In genomic region chrX:157051629-157052315, GRCm38 (mm10) we compare ENCODE assay signal across 15 mouse cellular contexts.
DNase-seq lines count a peak whose midpoint lies in the region; ATAC-seq and TF ChIP-seq lines count a peak whose summit lies in the region.
"Had no signal": no experiment of that assay in that cellular context is flagged by ENCODE, and none has a peak within 500 bp of the region (broad histone marks: within the 10 kb centered on the region; RNA-seq: fewer than 3 reads in every experiment).

No protein-coding gene starts in this region.

- H3K4me2 ChIP-seq in neural tube, embryonic 12.5 days (replicated peaks), result no peak overlapping the region
- H3K4me2 ChIP-seq in neural tube, embryonic 15.5 days, result no peak overlapping the region
- H3K4me2 ChIP-seq in forebrain, embryonic 16.5 days (ENCODE audit: low read length), result no peak overlapping the region
- H3K4me2 ChIP-seq: embryonic facial prominence, embryonic 15.5 days; limb, embryonic 13.5 days had no signal

- WGBS in neural tube, embryonic 12.5 days, result 31% methylated on average over 2 of the region's 2 CpGs
- WGBS in neural tube, embryonic 15.5 days, result 37% methylated on average over 2 of the region's 2 CpGs
- whole genome bisulfite sequencing in forebrain, embryonic 16.5 days, result 20% methylated on average over 2 of the region's 2 CpGs

- no peak overlapping the region for H3K4me3 ChIP-seq in neural tube, embryonic 12.5 days
- H3K4me3 ChIP-seq in neural tube, embryonic 15.5 days (replicated peaks), result no peak overlapping the region
- no peak overlapping the region for H3K4me3 ChIP-seq in forebrain, embryonic 16.5 days (replicated peaks; ENCODE audit: low read length)
- H3K4me3 ChIP-seq in left cerebral cortex, adult 2 months, result no peak overlapping the region
- H3K4me3 ChIP-seq: embryonic facial prominence, embryonic 15.5 days; heart, embryonic 10.5 days; limb, embryonic 13.5 days had no signal

- H3K9ac ChIP-seq in neural tube, embryonic 12.5 days, result no peak overlapping the region
- H3K9ac ChIP-seq in neural tube, embryonic 15.5 days (replicated peaks), result no peak overlapping the region
- H3K9ac ChIP-seq in forebrain, embryonic 16.5 days (replicated peaks; ENCODE audit: low read depth, low read length), result no peak overlapping the region
- H3K9ac ChIP-seq: embryonic facial prominence, embryonic 15.5 days; limb, embryonic 13.5 days had no signal

- H3K27me3 ChIP-seq in neural tube, embryonic 12.5 days (replicated peaks), result no peaks in the 10 kb centered on the region
- no peaks in the 10 kb centered on the region for H3K27me3 ChIP-seq in neural tube, embryonic 15.5 days (replicated peaks)
- no peaks in the 10 kb centered on the region for H3K27me3 ChIP-seq in forebrain, embryonic 16.5 days (replicated peaks; ENCODE audit: control insufficient read depth, insufficient read depth, low read length)
- H3K27me3 ChIP-seq: embryonic facial prominence, embryonic 15.5 days; limb, embryonic 13.5 days had no signal

- peak; percentile 0 for DNase-seq in mesoderm, embryonic 11.5 days (ENCODE audit: low read depth, low spot score)
- peak; percentile 72 for DNase-seq in retina, postnatal 1 day
- DNase-seq in heart, adult 8-10 months (ENCODE audit: low spot score), result no peak
- no peak for DNase-seq in left cerebral cortex, adult 2 months (ENCODE audit: extremely low spot score in 1 of 2, low spot score in 2 of 2)
- DNase-seq in left cerebral cortex, postnatal 36 days (ENCODE audit: low spot score in 2 of 2), result no peak
- DNase-seq: cerebellum, adult 8-10 months; lung, adult 18-20 months had no signal

- H3K36me3 ChIP-seq in neural tube, embryonic 12.5 days, result no peaks in the 10 kb centered on the region
- H3K36me3 ChIP-seq in neural tube, embryonic 15.5 days, result no peaks in the 10 kb centered on the region
- no peaks in the 10 kb centered on the region for H3K36me3 ChIP-seq in forebrain, embryonic 16.5 days (ENCODE audit: control insufficient read depth, insufficient read depth)
- H3K36me3 ChIP-seq: embryonic facial prominence, embryonic 15.5 days; heart, embryonic 10.5 days; limb, embryonic 13.5 days had no signal

- no peak for TF ChIP-seq CTCF in left cerebral cortex, adult 2 months (IDR thresholded peaks at IDR 0.05)

- H3K27ac ChIP-seq in neural tube, embryonic 12.5 days, result no peak overlapping the region
- no peak overlapping the region for H3K27ac ChIP-seq in neural tube, embryonic 15.5 days (replicated peaks)
- H3K27ac ChIP-seq in forebrain, embryonic 16.5 days (ENCODE audit: low read length), result no peak overlapping the region
- H3K27ac ChIP-seq in left cerebral cortex, adult 2 months, result no peak overlapping the region
- H3K27ac ChIP-seq: embryonic facial prominence, embryonic 15.5 days; heart, embryonic 10.5 days; kidney, postnatal 0 days; limb, embryonic 13.5 days had no signal

- ATAC-seq in neural tube, embryonic 12.5 days (ENCODE audit: low FRiP score, low read depth), result peak; percentile 72
- no peak; the same call in 1 of the 2 replicates for ATAC-seq in neural tube, embryonic 15.5 days (ENCODE audit: low FRiP score)
- peak; percentile 90 for ATAC-seq in forebrain, embryonic 16.5 days
- ATAC-seq: activated CD4-positive, CD25-positive, alpha-beta regulatory T cell, adult 4 months had no signal

- no peaks in the 10 kb centered on the region for H3K9me3 ChIP-seq in neural tube, embryonic 12.5 days
- H3K9me3 ChIP-seq in neural tube, embryonic 15.5 days (replicated peaks), result no peaks in the 10 kb centered on the region
- H3K9me3 ChIP-seq in forebrain, embryonic 16.5 days (ENCODE audit: control insufficient read depth, low read length), result no peaks in the 10 kb centered on the region
- H3K9me3 ChIP-seq: embryonic facial prominence, embryonic 15.5 days; heart, embryonic 10.5 days; limb, embryonic 13.5 days had no signal

- intact Hi-C loops in left cerebral cortex, adult 2 months (cut with DNase I), result no loop called here
- intact Hi-C loops in left cerebral cortex, postnatal 36 days (cut with DNase I), result no loop called here

- H3K4me1 ChIP-seq in neural tube, embryonic 12.5 days, result no peaks in the 10 kb centered on the region
- H3K4me1 ChIP-seq in neural tube, embryonic 15.5 days, result no peaks in the 10 kb centered on the region
- H3K4me1 ChIP-seq in forebrain, embryonic 16.5 days (replicated peaks; ENCODE audit: control insufficient read depth, insufficient read depth, low read length), result no peaks in the 10 kb centered on the region
- H3K4me1 ChIP-seq: embryonic facial prominence, embryonic 15.5 days; heart, embryonic 10.5 days; limb, embryonic 13.5 days had no signal

Comparison
In these comparisons a context has a peak if more than half of its experiments do, and no peak if none do; other contexts are left out.
1. DNase-seq: peak in mesoderm, embryonic 11.5 days (single experiment) and retina, postnatal 1 day (single experiment); none in heart, adult 8-10 months (single experiment), left cerebral cortex, adult 2 months (0 of 2) and left cerebral cortex, postnatal 36 days (0 of 2).